In the genomic region with DNA sequence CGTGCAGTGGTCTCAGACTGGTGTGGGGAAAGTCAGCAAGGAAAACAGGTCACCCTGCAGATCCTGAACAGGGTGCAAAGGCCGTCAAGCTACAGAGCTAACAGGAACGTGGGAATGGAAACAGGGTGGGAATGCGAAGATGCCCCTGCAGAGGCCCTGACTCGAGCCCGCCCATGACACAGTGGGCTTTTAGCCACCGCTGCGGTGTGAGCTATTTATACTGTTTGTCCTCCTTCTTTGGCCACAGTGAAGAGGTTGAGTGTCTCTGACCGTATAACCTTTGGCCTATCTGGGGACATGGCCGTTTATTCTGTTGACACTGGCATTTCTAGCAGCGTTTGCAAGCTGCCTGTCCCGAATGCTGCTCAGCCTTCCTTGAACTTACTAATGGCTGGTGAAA, we compare ENCODE assay signal across 13 mouse cellular contexts. TPM values are rescaled to one million over a fixed set of nuclear protein-coding genes. Genes with fewer than 3 reads are reported as not detected.
DNase-seq lines count a peak whose midpoint lies in the region; ATAC-seq lines count a peak whose summit lies in the region.
"Had no signal": no experiment of that assay in that cellular context is flagged by ENCODE, and none has a peak within 500 bp of the region (broad histone marks: within the 10 kb centered on the region; RNA-seq: fewer than 3 reads in every experiment).

No protein-coding gene starts in this region.

- no peaks in the 10 kb centered on the region for H3K27me3 ChIP-seq in heart, embryonic 10.5 days (ENCODE audit: insufficient read depth, poor library complexity, severe bottlenecking)
- H3K27me3 ChIP-seq in embryonic facial prominence, embryonic 11.5 days (ENCODE audit: control insufficient read depth, insufficient read depth, low read length): no peaks in the 10 kb centered on the region
- H3K27me3 ChIP-seq: embryonic facial prominence, embryonic 12.5 days; forebrain, embryonic 13.5 days had no signal

- H3K4me3 ChIP-seq in heart, embryonic 10.5 days: no peak overlapping the region
- H3K4me3 ChIP-seq in embryonic facial prominence, embryonic 11.5 days (ENCODE audit: low read depth, low read length): no peak overlapping the region
- H3K4me3 ChIP-seq: embryonic facial prominence, embryonic 12.5 days; forebrain, embryonic 13.5 days; megakaryocyte, embryonic 14.5 days; myocyte had no signal

- DNase-seq in heart, embryonic 10.5 days (ENCODE audit: low spot score): no peak
- no peak for DNase-seq in heart, adult 8-10 months (ENCODE audit: low spot score)
- DNase-seq in embryo, embryonic 10.5 days (ENCODE audit: low spot score): peak; percentile 57
- DNase-seq in embryonic facial prominence, embryonic 11.5 days (ENCODE audit: low spot score): no peak
- DNase-seq in kidney, postnatal 14 days: peak; percentile 43
- DNase-seq in thymus, postnatal 0 days (ENCODE audit: low spot score): no peak
- DNase-seq: layer of hippocampus, postnatal 36 days had no signal

- H3K4me1 ChIP-seq in heart, embryonic 10.5 days: peaks cover 38% of the 10 kb centered on the region
- H3K4me1 ChIP-seq in embryonic facial prominence, embryonic 11.5 days (ENCODE audit: control insufficient read depth, insufficient read depth, low read length): no peaks in the 10 kb centered on the region
- H3K4me1 ChIP-seq: megakaryocyte, embryonic 14.5 days had no signal

- peak overlapping the region; percentile 67 for H3K27ac ChIP-seq in heart, embryonic 10.5 days
- no peak overlapping the region for H3K27ac ChIP-seq in embryonic facial prominence, embryonic 11.5 days (replicated peaks; ENCODE audit: low read depth, low read length)
- H3K27ac ChIP-seq: embryonic facial prominence, embryonic 12.5 days; liver, embryonic 14.5 days had no signal

- no peaks in the 10 kb centered on the region for H3K9me3 ChIP-seq in heart, embryonic 10.5 days
- H3K9me3 ChIP-seq in embryonic facial prominence, embryonic 11.5 days (replicated peaks; ENCODE audit: control insufficient read depth, low read length): no peaks in the 10 kb centered on the region
- H3K9me3 ChIP-seq: embryonic facial prominence, embryonic 12.5 days; forebrain, embryonic 13.5 days; megakaryocyte, embryonic 14.5 days had no signal

- 31% methylated on average over 12 of the region's 12 CpGs for WGBS in heart, embryonic 10.5 days
- WGBS in embryonic facial prominence, embryonic 11.5 days: 36% methylated on average over 12 of the region's 12 CpGs

- ATAC-seq in embryonic facial prominence, embryonic 11.5 days (replicated peaks; ENCODE audit: insufficient number of reproducible peaks, low FRiP score, low TSS enrichment, low read depth): no peak
- no peak for ATAC-seq in megakaryocyte progenitor cell, adult 5-6 weeks (replicated peaks; ENCODE audit: poor library complexity)

- H3K9ac ChIP-seq in embryonic facial prominence, embryonic 11.5 days (replicated peaks; ENCODE audit: low read length): 0 out of 2 replicates have a peak overlapping the region, but pooled peaks have one; percentile 4
- H3K9ac ChIP-seq: embryonic facial prominence, embryonic 12.5 days; forebrain, embryonic 13.5 days; liver, embryonic 14.5 days had no signal

- no peak overlapping the region for H3K4me2 ChIP-seq in embryonic facial prominence, embryonic 11.5 days (ENCODE audit: low read depth, low read length)
- H3K4me2 ChIP-seq: embryonic facial prominence, embryonic 12.5 days; forebrain, embryonic 13.5 days had no signal

- H3K36me3 ChIP-seq in heart, embryonic 10.5 days: no peaks in the 10 kb centered on the region
- no peaks in the 10 kb centered on the region for H3K36me3 ChIP-seq in embryonic facial prominence, embryonic 11.5 days (replicated peaks; ENCODE audit: control insufficient read depth, insufficient read depth, low read depth, low read length)
- H3K36me3 ChIP-seq: embryonic facial prominence, embryonic 12.5 days had no signal

RNA-seq across cellular contexts. Expression of gene Ttc30a1, which starts 17.9 kb away (rescaled TPM):
- polyA plus RNA-seq in heart, embryonic 10.5 days (2016; fragmentation: Nextera tagmentation; extraction: Ambion mirVana): 7.0 and 7.4 TPM in 2 replicates
- 1 to 10 TPM; 3.2 to 4.4 (median 4.2) TPM for total RNA-seq in heart, adult 8-10 months (2022)
- polyA plus RNA-seq in embryonic facial prominence, embryonic 11.5 days (2014; fragmentation: Nextera tagmentation; extraction: Ambion mirVana): 11.7 and 13.8 TPM in 2 replicates
- polyA plus RNA-seq in thymus, postnatal 0 days (2015; fragmentation: Nextera tagmentation; extraction: Ambion mirVana): 4.1 and 4.7 TPM in 2 replicates
- total RNA-seq in megakaryocyte progenitor cell, adult 5-6 weeks (2015): 4.0 and 4.3 TPM in 2 replicates
- 3.6 and 3.7 TPM in 2 replicates for total RNA-seq in megakaryocyte progenitor cell, adult 5-6 weeks (2017)

RNA-seq across cellular contexts. Expression of gene Ttc30a2, which starts 21.7 kb away (rescaled TPM):
- 0.60 and 0.64 TPM in 2 replicates for polyA plus RNA-seq in heart, embryonic 10.5 days (2016; fragmentation: Nextera tagmentation; extraction: Ambion mirVana)
- 1 to 10 TPM; 2.1 to 3.5 (median 2.5) TPM for total RNA-seq in heart, adult 8-10 months (2022)
- 0.31 and 0.70 TPM in 2 replicates for polyA plus RNA-seq in embryonic facial prominence, embryonic 11.5 days (2014; fragmentation: Nextera tagmentation; extraction: Ambion mirVana)
- polyA plus RNA-seq in thymus, postnatal 0 days (2015; fragmentation: Nextera tagmentation; extraction: Ambion mirVana): 0.22 and 0.34 TPM in 2 replicates
- not detected in 2 replicates for total RNA-seq in megakaryocyte progenitor cell, adult 5-6 weeks (2015)
- total RNA-seq in megakaryocyte progenitor cell, adult 5-6 weeks (2017): 0.10 TPM in 1 of 2 replicates, not detected in the other

Comparison
In these comparisons a context has a peak if more than half of its experiments do, and no peak if none do; other contexts are left out.
1. DNase-seq: peak in embryo, embryonic 10.5 days (single experiment) and kidney, postnatal 14 days (single experiment); none in heart, embryonic 10.5 days (single experiment), heart, adult 8-10 months (single experiment), embryonic facial prominence, embryonic 11.5 days (single experiment) and thymus, postnatal 0 days (single experiment).